Mouse (Mus musculus) 3T3-L1 (cell line): ENCODE results near the gene Gstm3.
"Not testable (repeated sequence)": the region's sequence is repeated elsewhere in the genome, so short reads cannot be mapped to it uniquely, and the experiment has no call there.

Experiments
- DNase-seq: peaks from one replicate; pipeline ENCODE4 v3.0.0-alpha.2; 2015; ENCODE audit warnings: low read depth, low spot score

Gstm3 gene

DNA sequence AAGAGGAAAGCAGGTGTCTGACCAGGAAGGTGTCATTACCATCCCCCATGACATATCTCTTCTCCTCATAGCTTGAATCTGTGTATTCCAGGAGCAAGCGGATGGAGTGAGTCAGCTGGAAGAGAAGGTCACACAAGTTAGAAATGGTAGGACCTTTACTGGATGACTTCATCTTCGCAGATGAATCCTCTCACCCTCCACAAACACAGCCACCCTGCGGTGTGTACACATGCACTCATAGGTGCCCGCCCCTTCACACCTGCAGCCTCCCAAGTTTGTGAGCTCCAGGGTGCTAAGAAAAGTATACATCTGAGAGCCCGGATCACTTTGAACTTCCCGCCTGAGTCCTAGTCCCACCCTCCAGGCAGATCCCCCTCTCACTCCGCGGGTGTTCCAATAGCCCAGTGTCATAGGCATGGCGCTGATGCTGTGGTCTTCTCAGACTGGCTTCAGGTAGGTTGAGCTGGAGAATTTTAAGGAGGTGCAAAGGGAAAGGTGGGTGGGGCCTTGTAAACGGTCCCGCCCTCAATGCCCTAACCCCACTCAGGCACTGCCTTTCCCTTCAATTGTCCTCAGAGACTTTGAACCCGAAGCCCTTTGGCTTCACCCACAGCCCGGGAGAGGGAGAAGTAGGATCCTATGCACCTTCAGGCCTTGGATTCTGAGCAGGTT is at the start of gene Gstm3:
TSS of gene Gstm3 (minus strand) at position 560 of the 672 bp plus-strand sequence.
- DNase-seq: no peak

DNA sequence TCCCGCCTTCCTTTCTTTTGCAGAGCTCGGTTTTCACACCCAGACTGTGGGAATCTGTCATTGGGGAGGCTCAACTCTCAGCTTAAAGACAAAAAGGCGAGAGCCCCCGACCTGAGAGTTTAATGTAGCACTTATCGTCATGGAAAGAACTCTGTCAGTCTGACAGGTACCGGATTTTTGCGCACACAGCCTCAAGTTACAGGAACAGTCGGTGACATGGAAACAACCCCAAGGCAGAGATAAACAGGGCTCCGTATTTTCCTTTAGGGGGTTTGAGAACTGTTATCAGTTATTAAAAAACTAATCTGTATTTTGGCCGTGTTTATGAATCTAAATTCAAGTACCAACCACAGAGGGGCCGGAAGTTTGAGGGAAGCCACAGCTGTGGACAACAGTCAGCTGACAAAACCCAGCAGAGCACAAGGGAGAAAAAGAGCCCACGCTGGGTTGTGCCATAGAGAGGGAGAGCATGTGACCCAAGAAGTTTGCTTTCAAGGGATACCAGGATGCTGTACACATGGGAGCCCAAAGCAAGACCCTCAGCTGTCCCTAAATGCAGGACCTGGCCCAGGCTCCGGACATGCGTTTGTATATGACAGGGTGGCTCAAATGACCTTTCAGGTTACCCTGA is 49.2 kb upstream of the Gstm3 start:
- peak; percentile 46 for DNase-seq

DNA sequence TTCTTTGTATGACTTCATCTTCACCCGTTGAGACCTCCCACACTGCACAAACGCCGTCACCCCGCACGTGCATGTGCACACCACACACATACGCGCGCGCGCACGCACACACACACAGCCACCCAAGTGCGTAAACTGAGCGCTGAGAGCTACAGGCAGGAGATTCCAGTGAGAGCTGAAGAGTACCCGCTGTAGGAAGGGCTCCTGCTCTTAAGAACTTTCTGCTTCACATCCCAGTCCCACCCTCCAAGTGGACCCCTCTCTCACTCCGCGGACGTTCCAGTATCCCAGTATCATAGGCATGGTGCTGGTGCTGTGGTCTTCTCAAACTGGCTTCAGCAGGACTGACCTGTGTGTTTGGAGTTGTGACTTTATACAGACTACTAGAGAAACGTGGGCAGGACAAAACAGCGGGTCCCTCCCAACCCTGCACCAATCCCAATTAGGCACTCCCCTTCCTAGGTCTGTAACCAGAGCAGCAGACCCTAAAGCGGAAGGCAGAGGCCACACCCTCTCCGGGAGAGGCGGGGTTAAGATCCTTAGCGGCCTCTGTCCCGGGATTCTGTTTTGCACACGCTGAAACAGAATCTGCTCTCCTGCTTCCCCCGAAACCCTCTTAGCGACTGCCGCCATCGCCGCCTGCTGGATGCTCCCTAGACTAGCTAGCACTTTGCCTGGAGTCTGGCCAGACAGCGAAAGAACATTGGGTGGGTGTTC is 48.5 kb upstream of the Gstm3 start, which contains the start of gene Gstm1:
TSS of gene Gstm1 (minus strand) at position 501 of the 717 bp plus-strand sequence.
- peak; percentile 99 for DNase-seq

DNA sequence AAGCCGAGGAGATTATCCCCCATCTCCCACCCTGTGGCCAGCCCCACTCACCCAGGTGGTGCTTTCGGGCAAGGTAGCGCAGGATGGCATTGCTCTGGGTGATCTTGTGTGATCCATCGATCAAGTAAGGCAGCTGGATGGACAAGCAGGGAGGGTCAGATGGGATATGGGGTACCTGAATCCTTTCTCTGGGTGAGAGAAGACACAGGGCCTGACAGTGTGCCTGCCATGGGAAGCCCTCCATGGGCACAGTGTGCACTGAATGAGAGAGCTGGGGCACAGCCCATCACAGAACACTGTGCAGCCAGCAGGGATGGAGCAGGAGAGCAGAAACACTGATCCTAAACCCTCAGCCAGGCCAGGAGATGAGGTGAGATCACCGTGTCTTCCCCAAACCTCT is 47.4 kb upstream of the Gstm3 start:
- DNase-seq: not testable (repeated sequence)

DNA sequence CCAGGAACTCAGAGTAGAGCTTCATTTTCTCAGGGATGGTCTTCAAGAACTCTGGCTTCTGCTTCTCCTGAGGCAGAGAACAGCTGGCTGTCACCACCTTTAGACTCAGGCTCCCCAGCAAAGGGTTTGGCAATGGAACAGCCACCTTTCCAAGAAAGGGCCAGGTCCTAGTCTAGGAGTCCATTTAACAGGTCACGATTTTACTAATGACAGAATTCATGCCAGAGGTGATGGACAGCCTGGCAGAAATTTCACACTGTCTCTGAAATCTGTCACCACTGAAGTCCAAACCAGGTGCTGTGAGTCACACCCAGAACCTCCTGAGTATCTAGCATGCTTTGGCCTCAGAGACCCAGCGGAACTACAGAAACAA is 45.9 kb upstream of the Gstm3 start:
- DNase-seq: no peak

DNA sequence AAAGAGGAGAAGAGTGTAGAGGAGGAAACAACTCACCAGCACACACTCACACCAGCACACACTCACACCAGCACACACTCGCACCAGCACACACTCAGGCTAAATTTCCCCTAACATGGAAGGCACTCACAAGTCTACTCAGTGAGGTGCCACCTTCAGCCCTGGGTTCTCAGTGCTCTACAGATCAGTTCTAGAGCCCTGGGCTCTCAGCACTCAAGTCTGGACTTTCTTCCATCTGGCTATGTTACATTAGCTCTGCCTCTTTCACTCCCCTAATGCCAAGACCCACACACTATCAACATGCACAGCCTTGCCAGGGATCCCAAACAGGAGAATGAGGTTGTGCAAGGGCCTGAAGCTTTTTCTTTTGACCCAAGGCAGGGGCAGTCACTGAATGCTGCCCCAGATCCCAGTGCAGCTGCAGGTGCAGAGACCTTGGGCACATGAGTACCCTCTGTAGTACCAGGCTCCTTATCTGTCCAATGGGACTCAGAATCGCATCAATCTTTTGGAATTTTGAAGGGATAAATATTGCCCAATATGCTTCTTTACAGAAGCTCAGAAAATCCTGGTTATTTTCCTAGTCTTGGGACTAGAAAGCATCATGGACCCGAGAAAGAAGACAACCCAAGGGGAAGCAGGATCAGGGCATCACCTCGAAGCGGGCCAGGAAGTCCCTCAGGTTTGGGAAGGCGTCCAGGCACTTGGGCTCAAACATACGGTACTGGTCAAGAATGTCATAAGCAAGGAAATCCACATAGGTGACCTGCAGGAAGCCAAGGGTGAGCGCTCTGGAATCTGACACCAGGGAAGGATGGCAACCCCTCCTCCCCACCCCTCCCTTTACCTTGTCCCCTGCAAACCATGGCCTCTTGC is 45.3 kb upstream of the Gstm3 start:
- peak; percentile 43 for DNase-seq

DNA sequence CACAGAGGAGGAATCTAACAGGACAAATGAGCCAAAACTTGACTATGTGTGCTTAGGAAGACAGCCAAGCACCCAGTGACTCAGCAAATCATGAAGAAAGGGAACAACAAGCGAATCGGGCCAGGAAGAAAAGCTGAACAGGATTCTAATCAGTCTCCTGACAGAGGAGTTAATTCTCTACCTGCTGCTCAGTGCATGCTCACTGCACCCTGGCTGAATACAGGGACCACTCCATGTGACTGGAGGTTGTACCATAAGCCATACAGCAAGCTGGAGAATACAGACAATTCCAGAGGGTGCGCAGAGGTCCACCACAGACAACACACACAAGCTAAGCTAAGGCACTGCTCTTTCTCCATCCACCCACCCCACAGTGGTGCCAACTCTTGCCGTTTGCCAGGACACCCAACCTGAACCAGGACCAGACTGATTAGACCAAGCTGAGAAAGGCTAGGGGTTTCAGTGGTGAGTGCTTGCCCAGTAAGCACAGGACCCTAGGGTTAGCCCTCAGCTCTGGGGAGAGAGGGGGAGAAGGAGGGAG is 44.3 kb upstream of the Gstm3 start:
- DNase-seq: peak; percentile 98

DNA sequence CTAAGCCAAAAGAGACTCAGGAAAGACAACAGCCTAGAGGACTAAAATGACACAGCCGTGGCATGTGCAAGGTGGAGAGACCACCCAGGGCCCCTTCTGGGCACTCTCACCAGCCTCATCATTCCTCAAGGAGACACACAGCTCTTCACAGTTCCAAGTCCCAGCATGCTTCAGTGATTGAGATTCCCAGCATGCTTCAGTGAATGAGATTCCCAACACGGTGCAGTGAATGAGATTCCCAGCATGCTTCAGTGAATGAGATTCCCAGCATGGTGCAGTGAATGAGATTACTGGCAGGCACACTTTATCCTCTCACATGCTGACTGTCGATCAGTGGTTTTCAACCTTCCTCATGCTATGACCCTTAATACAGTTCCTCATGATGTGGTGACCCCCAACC is 42.5 kb upstream of the Gstm3 start:
- DNase-seq: no peak

DNA sequence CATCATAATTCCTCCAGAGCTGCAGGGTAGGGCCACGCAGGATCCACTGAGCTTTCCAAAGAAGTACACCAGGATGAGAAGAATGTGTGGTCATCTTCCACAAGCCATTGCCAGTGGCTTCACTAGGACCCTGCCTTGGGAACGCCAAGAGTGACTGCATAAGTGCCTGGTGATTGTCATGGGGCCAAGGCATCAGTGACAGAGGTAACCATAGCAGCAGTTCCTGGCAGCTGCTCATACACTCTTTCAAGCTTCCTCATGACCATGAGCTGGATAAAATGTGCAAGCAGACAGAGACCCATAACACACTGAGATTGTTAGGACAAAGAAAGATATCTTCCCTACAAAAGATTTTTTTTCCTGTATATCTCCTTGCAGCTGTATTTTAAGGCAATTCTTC is 41.2 kb upstream of the Gstm3 start:
- peak; percentile 47 for DNase-seq

DNA sequence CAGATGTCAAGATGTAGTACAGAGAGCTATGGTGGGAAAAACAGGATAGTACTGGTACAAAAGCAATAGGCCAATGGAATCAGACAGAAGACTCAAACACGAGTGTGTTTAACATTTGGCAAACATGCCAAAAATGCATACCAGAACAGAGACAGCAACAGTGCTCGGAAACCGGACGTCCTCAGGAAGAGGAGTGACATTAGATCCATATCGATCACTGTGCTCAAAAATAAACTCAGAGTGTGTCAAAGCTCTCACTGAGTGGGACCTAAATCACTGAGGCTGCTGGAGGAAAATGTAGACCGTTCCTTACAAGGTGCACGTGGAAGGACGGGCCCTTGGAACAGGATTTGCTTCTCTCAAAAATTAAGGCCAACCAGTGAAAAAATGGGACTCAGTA is 32.9 kb upstream of the Gstm3 start:
- no peak for DNase-seq

DNA sequence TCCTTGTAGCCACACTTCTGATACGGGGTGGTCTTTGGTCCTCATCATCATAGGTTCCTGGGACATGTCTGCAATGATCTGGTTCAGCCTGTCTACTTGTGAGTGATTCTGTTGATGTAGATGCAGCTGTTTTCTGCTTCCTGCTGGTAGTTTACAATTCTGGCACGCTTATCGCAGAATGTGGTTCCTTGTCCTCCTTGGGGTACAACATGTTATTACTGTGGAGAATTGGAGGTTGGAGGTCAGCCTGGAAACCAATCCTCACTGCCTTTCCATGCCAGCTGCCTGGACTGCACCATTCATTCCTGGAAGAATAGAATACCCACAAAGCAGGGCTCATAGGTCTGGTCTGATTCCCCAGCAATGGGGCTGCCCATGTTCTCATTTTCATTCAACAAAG is 30.4 kb upstream of the Gstm3 start:
- no peak for DNase-seq

DNA sequence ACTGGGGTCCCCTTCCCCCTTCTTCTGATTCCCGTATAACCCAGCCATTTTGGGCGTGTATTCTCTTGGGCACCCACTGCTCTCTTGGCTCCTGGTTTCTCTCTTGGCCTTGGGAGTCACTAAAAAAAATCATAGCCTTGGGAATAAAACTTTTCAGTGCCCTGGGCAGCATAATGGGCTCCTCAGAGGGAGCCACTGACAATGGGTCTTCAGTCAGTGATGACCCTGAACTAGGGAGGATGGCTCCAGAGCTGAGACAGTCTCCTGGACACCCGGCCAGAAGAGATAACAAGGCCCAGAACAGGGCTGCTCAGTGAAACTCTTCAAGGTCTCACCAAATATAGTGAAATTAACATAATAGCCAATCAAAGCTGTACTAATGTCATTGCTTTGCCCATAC is 29.5 kb upstream of the Gstm3 start:
- DNase-seq: no peak

DNA sequence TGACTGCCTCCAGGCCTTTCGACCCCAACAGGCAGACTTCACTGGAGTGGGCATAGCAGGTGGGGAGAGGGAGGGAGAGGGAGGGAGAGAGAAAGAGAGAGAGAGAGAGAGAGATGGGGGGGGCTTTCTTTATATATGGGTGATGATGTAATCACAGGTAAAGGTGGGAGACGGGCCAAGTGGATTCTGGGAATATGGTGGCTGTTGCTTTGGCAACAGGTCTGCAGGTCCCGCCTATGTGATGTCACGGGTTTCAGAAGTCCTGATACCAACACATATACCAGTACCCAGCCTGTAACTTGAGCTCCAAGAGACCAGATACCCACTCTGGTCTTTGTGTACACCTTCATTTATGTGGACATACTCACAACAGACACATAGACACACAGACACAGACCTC is 27.5 kb upstream of the Gstm3 start:
- no peak for DNase-seq

DNA sequence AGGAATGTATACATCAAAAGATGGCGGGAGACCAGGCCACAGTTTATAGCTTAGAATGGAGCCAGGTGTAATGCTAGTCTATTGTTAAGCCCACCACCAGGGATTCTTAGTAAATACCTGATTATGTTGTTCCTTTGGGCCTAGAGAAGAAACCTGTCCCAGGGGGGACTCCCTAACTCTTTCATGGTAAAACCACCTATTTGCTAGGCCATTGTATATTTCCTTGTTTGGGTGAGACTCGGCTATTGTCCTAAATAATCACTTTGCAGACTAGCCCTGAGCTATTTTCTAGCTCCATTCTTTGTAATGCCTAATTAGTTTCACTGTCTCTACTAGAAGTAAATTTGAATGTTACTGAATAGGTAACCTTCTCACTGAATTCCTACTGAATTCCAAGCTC is 26.9 kb upstream of the Gstm3 start:
- not testable (repeated sequence) for DNase-seq

DNA sequence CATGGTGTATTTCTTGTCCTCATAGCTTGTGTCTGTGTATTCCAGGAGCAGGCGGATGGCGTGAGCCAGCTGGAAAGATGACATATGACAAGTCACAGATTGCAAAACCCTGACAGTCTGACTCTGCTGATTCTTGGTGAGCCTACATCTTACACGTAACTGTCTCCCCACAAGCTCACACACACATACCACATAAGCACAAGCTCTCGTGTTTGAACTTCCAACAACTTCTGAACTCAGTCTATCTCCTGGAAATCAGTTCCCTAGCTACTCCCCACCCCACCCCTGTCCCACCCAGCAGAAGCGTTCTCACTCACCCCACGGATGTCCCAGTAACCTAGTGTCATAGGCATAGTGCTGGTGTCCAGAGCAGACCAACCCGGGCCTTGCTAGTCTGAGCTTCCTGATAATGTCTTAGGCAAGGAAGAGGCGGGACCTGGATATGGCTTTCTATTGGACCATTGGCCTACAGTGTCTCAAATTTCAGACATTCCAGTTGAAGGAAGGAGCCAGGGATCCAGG is 17.0 kb upstream of the Gstm3 start, which contains the start of gene Gstm2:
TSS of gene Gstm2 (minus strand) at position 413 of the 522 bp plus-strand sequence.
- peak; percentile 95 for DNase-seq

DNA sequence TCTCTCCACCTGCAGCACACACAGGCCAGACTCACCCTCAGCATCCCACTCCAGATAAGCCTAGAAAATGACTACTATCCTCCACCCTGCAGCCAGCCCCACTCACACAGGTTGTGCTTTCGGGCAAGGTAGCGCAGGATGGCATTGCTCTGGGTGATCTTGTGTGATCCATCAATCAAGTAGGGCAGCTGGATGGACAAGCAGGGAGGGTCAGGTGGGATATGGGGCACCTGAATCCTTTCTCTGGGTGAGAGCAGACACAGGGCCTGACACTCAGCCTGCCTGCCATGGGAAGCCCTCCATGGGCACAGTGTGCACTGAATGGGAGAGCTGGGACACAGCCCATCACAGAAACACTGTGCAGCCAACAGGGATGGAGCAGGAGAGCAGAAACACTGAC is 16.1 kb upstream of the Gstm3 start:
- not testable (repeated sequence) for DNase-seq

DNA sequence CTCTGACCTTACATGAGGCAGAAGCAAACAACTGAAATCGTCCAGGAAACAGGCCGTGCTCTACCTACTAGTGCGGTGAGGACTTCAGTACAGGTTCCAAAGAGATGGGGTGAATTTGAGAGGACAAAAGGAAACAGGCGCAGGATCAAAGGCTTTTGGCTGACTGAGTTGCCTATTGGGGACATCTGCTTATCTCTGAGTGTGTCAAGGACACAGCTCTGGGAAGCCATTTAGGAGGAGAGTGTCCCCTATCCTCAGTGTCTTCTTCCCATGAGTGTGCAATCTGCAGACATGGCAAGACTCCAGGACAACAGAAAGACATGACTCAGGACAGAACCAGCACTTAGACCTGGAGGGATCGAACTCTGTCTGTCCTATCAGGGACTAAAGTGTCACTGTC is 15.4 kb upstream of the Gstm3 start:
- DNase-seq: no peak

DNA sequence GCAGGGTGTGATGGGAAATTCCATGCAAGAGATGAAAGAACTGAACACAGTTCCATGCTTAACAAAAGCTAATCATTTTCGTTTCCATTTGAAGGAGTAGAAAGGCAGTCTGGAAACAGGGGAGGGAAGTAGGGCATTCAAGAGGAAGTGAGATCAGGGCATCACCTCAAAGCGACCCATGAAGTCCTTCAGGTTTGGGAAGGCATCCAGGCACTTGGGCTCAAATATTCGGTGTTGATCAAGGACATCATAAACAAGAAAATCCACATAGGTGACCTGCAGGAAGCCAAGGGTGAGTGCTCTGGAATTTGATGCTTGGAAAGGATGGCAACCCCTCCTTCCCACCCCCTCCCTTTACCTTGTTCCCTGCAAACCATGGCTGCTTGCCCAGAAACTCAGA is 14.7 kb upstream of the Gstm3 start:
- DNase-seq: no peak

DNA sequence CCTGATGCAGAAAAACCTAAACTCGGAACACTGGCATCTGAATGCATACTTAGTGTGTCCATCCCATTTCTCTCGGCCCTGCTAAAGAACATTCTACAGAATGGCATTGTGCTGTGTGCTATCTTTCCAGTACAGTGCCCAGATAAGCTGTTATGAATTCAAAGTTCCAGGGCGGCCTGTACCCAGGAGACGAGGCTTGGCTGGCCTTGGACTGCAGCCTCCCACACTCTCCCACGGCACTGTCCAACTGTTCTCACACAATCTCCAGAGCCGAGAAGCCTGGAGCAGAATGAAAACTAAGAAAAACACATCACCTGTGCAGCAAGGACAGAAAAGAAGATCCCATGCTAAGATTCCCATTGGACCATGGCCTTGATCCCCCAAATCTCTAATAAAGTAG is 13.6 kb upstream of the Gstm3 start:
- DNase-seq: no peak

DNA sequence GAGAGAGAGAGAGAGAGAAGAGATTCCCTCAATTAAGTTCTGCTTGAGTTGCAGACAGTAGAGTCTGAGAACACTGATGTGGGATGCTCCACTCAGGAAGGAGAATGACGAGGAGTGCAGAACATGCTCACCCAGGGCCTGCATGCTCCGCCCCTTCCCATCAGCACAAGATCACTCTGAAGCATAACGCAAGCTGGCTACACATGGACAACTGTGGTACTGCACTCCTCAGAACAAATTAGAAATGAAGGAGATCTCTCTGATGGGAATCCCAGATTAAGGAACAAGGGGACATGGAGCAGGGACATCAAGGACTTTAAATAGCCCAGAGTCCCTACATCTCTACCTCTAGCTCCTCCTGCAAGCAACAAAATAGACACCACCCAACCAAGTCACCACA is 12.2 kb upstream of the Gstm3 start:
- DNase-seq: peak; percentile 27

DNA sequence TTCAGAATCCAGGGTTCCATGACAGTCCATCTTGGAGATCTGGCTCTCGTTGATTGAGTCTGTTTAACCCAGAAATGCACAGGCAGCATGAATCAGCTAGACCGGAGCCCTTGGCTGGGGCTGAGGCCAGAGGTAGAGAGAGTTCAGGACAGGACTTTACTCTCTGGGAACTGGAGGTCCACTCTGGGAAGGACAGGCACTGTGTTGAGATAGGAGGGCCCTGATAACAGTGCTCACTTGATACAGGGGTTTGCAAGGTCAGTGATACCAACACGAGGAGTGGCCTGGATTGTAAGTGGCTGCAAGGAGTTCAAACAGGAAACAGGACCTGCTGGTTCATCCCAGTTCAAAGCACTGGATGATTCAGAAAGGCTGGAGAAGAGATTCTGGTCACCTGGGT is 8.6 kb upstream of the Gstm3 start:
- no peak for DNase-seq
